Mouse (Mus musculus) gastrocnemius, postnatal 4 days (tissue): ENCODE measurements at regions not wholly inside any gene's neighbourhood (a gene's known extent, or its start where the extent isn't known, plus 50 kb on each side); places are given as distances from the start of the nearest gene placed in this dataset.

ENCODE experiments used
- DNase-seq, 2 experiments: peaks; one replicate each; pipeline ENCODE4 v3.0.0; 2021 to 2022; ENCODE audit warnings: low spot score in 2 of 2, mixed read lengths in 2 of 2

GRCm38 (mm10) chr12:118432703-118433102 lies 131.5 kb upstream of the Sp4 start:
- DNase-seq = no peak

GRCm38 (mm10) chr12:118428384-118428783 lies 127.1 kb upstream of the Sp4 start:
- no peak for DNase-seq

- no peak for DNase-seq
Measured at GRCm38 (mm10) chr12:118415956-118416355, 114.7 kb upstream of the Sp4 start.

GRCm38 (mm10) chr12:118411767-118412430 lies 110.7 kb upstream of the Sp4 start:
- DNase-seq = no peak

GRCm38 (mm10) chr12:118410917-118411316 lies 109.7 kb upstream of the Sp4 start:
- no peak for DNase-seq

GRCm38 (mm10) chr12:118405135-118405534 lies 103.9 kb upstream of the Sp4 start:
- DNase-seq = no peak

- DNase-seq = no peak
Measured at GRCm38 (mm10) chr12:118404171-118404570, 102.9 kb upstream of the Sp4 start.

GRCm38 (mm10) chr12:118403519-118404087 lies 102.4 kb upstream of the Sp4 start:
- no peak for DNase-seq

- DNase-seq = no peak
Measured at GRCm38 (mm10) chr12:118401377-118401776, 100.1 kb upstream of the Sp4 start.

- DNase-seq = no peak
Measured at GRCm38 (mm10) chr12:118391654-118392053, 90.4 kb upstream of the Sp4 start.

GRCm38 (mm10) chr12:118381013-118381412 lies 79.8 kb upstream of the Sp4 start:
- no peak for DNase-seq

GRCm38 (mm10) chr12:118377898-118378297 lies 76.7 kb upstream of the Sp4 start:
- no peak for DNase-seq

- DNase-seq = no peak
Measured at GRCm38 (mm10) chr12:118376521-118377493, 75.6 kb upstream of the Sp4 start.

GRCm38 (mm10) chr12:118373250-118373649 lies 72.0 kb upstream of the Sp4 start:
- no peak for DNase-seq

- DNase-seq = no peak
Measured at GRCm38 (mm10) chr12:118371905-118372304, 70.7 kb upstream of the Sp4 start.

GRCm38 (mm10) chr12:118367307-118368076 lies 66.3 kb upstream of the Sp4 start:
- DNase-seq = no peak

GRCm38 (mm10) chr12:118352866-118353265 lies 51.6 kb upstream of the Sp4 start:
- no peak for DNase-seq

GRCm38 (mm10) chr12:118351421-118351820 lies 50.2 kb upstream of the Sp4 start:
- no peak for DNase-seq
